Mouse (Mus musculus) forebrain, embryonic 14.5 days (tissue): ENCODE measurements around the gene Tbcel. TPM values are rescaled to one million over a fixed set of nuclear protein-coding genes. Genes with fewer than 3 reads are reported as not detected.

Source experiments
- ATAC-seq: fragments of 200-750 bp; cut with Nextera tagmentation; 2 replicates; pipeline ENCODE4 v1.8.0; 2017; ENCODE audit warnings: mild to moderate bottlenecking, moderate library complexity
- DNase-seq: peaks from one replicate; pipeline ENCODE4 v3.0.0-alpha.2; 2015; ENCODE audit warnings: low spot score
- H3K27ac ChIP-seq: fragments of 300-500 bp; sonication (generic); 2 replicates; pipeline ENCODE4 v1.5.1; 2014; ENCODE audit warnings: low read depth, mild to moderate bottlenecking, control low read depth, low read length, moderate library complexity
- H3K27me3 ChIP-seq: fragments of 300-500 bp; sonication (generic); replicated peaks from 2 replicates; pipeline ENCODE4 v1.6.1; 2014; ENCODE audit warnings: low read length, control low read depth, mixed read lengths; ENCODE audit not compliant: control insufficient read depth, insufficient read depth
- H3K36me3 ChIP-seq: fragments of 300-500 bp; sonication (generic); 2 replicates; pipeline ENCODE4 v1.6.1; 2014; ENCODE audit warnings: low read length, control low read depth; ENCODE audit not compliant: control insufficient read depth, insufficient read depth
- H3K4me1 ChIP-seq: fragments of 300-500 bp; sonication (generic); 2 replicates; pipeline ENCODE4 v1.6.1; 2014; ENCODE audit warnings: antibody characterized with exemption, low read length, control low read depth; ENCODE audit not compliant: control insufficient read depth, insufficient read depth
- H3K4me2 ChIP-seq: fragments of 300-500 bp; sonication (generic); 2 replicates; pipeline ENCODE4 v1.6.1; 2014; ENCODE audit warnings: mild to moderate bottlenecking, control low read depth, low read length
- H3K4me3 ChIP-seq: fragments of 300-500 bp; sonication (generic); 2 replicates; pipeline ENCODE4 v1.5.1; 2014; ENCODE audit warnings: low read depth, low read length, control low read depth
- H3K9ac ChIP-seq: fragments of 300-500 bp; sonication (generic); 2 replicates; pipeline ENCODE4 v1.6.1; 2014; ENCODE audit warnings: mild to moderate bottlenecking, low read length, control low read depth, moderate library complexity
- H3K9me3 ChIP-seq: fragments of 300-500 bp; sonication (generic); replicated peaks from 2 replicates; pipeline ENCODE4 v1.6.1; 2016; ENCODE audit warnings: low read length, control low read depth, mixed read lengths; ENCODE audit not compliant: control insufficient read depth
- WGBS: fragments of 180-500 bp; shearing (Covaris S2); extraction: QIAGEN DNeasy Blood & Tissue Kit; methylation state at CpG from one replicate; pipeline ENCODE4 v1.1.7; 2014; 5-methylcytosine and 5-hydroxymethylcytosine counted together
- polyA plus RNA-seq: library from polyadenylated mRNA; unstranded; fragments of >200 nt; fragmentation: Nextera tagmentation; extraction: Ambion mirVana; gene quantifications from 2 replicates; pipeline ENCODE4 v1.2.1, GENCODE M21; 2014

Tbcel gene
- polyA plus RNA-seq, 1 experiment from 2014 or later, result 5.6 TPM

- H3K9ac ChIP-seq, result no peak overlapping the region
- 83% methylated on average over 8 of the region's 8 CpGs for WGBS
- no peak overlapping the region for H3K4me2 ChIP-seq
- ATAC-seq (no peak), DNase-seq (no peak)
- peaks cover under 1% of the 10 kb centered on the region for H3K4me1 ChIP-seq
- no peak overlapping the region for H3K27ac ChIP-seq
- H3K36me3 ChIP-seq, result no peaks in the 10 kb centered on the region
- H3K4me3 ChIP-seq, result no peak overlapping the region
- H3K27me3 ChIP-seq, result no peaks in the 10 kb centered on the region
- H3K9me3 ChIP-seq, result no peaks in the 10 kb centered on the region
Observed at GRCm38 (mm10) chr9:42394321-42394720, 113.3 kb downstream of the Tbcel start.

DNA sequence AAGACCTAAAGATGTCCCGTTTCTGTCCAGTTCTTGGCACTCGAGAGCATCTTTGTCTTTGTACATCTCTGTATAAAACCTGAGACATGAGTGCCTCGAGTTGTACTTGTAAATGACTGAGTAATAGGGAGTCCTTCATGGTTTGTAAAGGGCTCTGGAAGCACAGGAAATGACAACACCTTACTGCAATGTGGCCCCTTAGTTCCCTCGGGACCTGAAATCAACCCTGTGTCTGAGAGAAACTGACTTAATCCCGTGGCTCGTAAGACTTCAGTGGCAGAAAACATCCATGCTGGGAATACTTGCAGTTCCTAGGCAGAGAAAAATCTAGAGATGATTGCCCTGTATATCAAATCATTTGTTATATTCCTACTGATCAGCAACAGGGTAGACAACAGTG, 114.7 kb downstream of the Tbcel start:
- no peak overlapping the region for H3K4me3 ChIP-seq

GRCm38 (mm10) chr9:42388490-42388889, 119.1 kb downstream of the Tbcel start:
- Histone ChIP-seq H3K27ac (no peak overlapping the region), H3K9ac (no peak overlapping the region), H3K9me3 (no peaks in the 10 kb centered on the region), H3K4me3 (no peak overlapping the region), H3K4me1 (no peaks in the 10 kb centered on the region; the same call in 1 of the 2 replicates), H3K27me3 (no peaks in the 10 kb centered on the region), H3K4me2 (no peak overlapping the region), H3K36me3 (no peaks in the 10 kb centered on the region)
- 57% methylated on average over 4 of the region's 4 CpGs for WGBS
- ATAC-seq (no peak; the same call in 1 of the 2 replicates), DNase-seq (peak; percentile 58)

More for the DNA sequence above, 114.7 kb downstream of the Tbcel start:
- no peaks in the 10 kb centered on the region for H3K36me3 ChIP-seq
- no peaks in the 10 kb centered on the region; the same call in 1 of the 2 replicates for H3K4me1 ChIP-seq
- H3K4me2 ChIP-seq, result no peak overlapping the region
- DNase-seq (no peak), ATAC-seq (no peak)
- H3K27me3 ChIP-seq, result no peaks in the 10 kb centered on the region
- 74% methylated on average over 6 of the region's 6 CpGs for whole genome bisulfite sequencing
- H3K9me3 ChIP-seq, result no peaks in the 10 kb centered on the region
- no peak overlapping the region for H3K9ac ChIP-seq
- no peak overlapping the region for H3K27ac ChIP-seq

- H3K4me2 ChIP-seq, result no peak overlapping the region
- no peaks in the 10 kb centered on the region for H3K9me3 ChIP-seq
- no peak overlapping the region for H3K4me3 ChIP-seq
- 75% methylated on average over 8 of the region's 8 CpGs for WGBS
- DNase-seq (peak; percentile 31), ATAC-seq (no peak)
- H3K27ac ChIP-seq, result no peak overlapping the region
- no peaks in the 10 kb centered on the region for H3K36me3 ChIP-seq
- H3K9ac ChIP-seq, result no peak overlapping the region
- no peaks in the 10 kb centered on the region for H3K27me3 ChIP-seq
- peaks cover 5% of the 10 kb centered on the region; the same call in 1 of the 2 replicates for H3K4me1 ChIP-seq
Observed at GRCm38 (mm10) chr9:42387038-42387437, 120.6 kb downstream of the Tbcel start.

GRCm38 (mm10) chr9:42385656-42386055, 122.0 kb downstream of the Tbcel start:
- Histone ChIP-seq H3K4me2 (no peak overlapping the region), H3K4me3 (no peak overlapping the region), H3K9me3 (no peaks in the 10 kb centered on the region), H3K9ac (no peak overlapping the region), H3K36me3 (no peaks in the 10 kb centered on the region), H3K4me1 (peaks cover 7% of the 10 kb centered on the region; the same call in 1 of the 2 replicates), H3K27ac (no peak overlapping the region), H3K27me3 (no peaks in the 10 kb centered on the region)
- peak; percentile 37 for DNase-seq
- WGBS, result 71% methylated on average over 13 of the region's 13 CpGs
- no peak for ATAC-seq

GRCm38 (mm10) chr9:42382628-42383347, 124.8 kb downstream of the Tbcel start:
- WGBS, result 25% methylated on average over 8 of the region's 8 CpGs
- H3K4me3 ChIP-seq, result no peak overlapping the region
- H3K9ac ChIP-seq, result no peak overlapping the region
- 0 out of 2 replicates have a peak overlapping the region, but pooled peaks have one; percentile 2 for H3K27ac ChIP-seq
- no peaks in the 10 kb centered on the region for H3K36me3 ChIP-seq
- peaks cover 7% of the 10 kb centered on the region; the same call in 1 of the 2 replicates for H3K4me1 ChIP-seq
- peak; percentile 80 for DNase-seq
- H3K4me2 ChIP-seq, result no peak overlapping the region
- no peaks in the 10 kb centered on the region for H3K27me3 ChIP-seq
- H3K9me3 ChIP-seq, result no peaks in the 10 kb centered on the region; the same call in 1 of the 2 replicates
- peak; percentile 91 for ATAC-seq

DNA sequence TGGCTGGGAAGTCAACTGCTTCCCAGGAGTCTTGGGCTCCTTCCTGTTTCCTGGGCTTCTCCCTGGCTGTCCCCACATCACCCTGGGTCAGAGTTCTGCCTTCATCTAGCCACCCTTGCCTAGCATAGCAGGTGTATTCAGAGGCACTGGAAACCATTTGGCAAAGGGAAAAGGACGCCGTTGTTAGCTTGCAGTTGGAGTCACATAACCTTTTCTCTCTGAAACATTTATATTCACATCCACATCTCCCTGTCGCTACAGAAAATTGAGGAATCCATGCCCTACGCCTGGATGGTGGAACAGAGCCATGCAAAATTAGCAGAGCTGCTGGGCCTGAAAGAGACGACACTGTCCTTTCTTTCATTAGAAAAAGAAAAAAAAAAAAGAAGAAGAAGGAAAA, 125.5 kb downstream of the Tbcel start:
- H3K36me3 ChIP-seq, result no peaks in the 10 kb centered on the region
- H3K4me3 ChIP-seq, result no peak overlapping the region
- no peak overlapping the region for H3K4me2 ChIP-seq
- WGBS, result 24% methylated on average over 5 of the region's 5 CpGs
- H3K27me3 ChIP-seq, result no peaks in the 10 kb centered on the region
- no peaks in the 10 kb centered on the region; the same call in 1 of the 2 replicates for H3K9me3 ChIP-seq
- H3K4me1 ChIP-seq, result peaks cover 7% of the 10 kb centered on the region; the same call in 1 of the 2 replicates
- H3K27ac ChIP-seq, result peak overlapping the region; percentile 50; the same call in 1 of the 2 replicates
- peak; percentile 51 for ATAC-seq
- DNase-seq, result peak; percentile 68
- H3K9ac ChIP-seq, result no peak overlapping the region

GRCm38 (mm10) chr9:42378071-42378470, 129.5 kb downstream of the Tbcel start:
- Histone ChIP-seq H3K9me3 (no peaks in the 10 kb centered on the region; the same call in 1 of the 2 replicates), H3K4me1 (peaks cover 4% of the 10 kb centered on the region; the same call in 1 of the 2 replicates), H3K9ac (no peak overlapping the region), H3K4me2 (no peak overlapping the region), H3K4me3 (no peak overlapping the region), H3K36me3 (no peaks in the 10 kb centered on the region), H3K27ac (no peak overlapping the region), H3K27me3 (no peaks in the 10 kb centered on the region)
- ATAC-seq, result no peak
- WGBS, result 89% methylated on average over 4 of the region's 4 CpGs
- no peak for DNase-seq

DNA sequence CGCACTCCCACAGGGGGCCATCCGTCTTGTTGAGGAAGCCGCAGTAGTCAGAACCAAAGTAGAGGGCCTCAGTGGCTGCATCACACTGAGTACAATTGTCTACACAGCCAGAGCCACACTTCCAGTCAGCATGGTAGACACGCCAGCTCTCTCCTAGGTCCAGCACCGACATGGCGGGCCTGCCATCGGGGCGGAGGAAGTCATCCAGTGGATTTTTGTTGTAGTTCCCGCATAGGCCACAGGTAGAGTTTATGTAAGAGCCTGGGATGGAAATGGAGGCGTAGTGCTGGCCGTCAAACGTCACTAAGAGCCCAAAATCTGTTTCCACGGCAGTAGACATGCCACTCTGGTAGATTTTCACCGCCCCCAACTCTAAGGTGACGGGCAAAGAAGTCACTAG, 130.0 kb downstream of the Tbcel start:
- no peaks in the 10 kb centered on the region; the same call in 1 of the 2 replicates for H3K9me3 ChIP-seq
- 95% methylated on average over 15 of the region's 15 CpGs for WGBS
- no peak for ATAC-seq
- no peak overlapping the region for H3K4me3 ChIP-seq
- H3K27ac ChIP-seq, result no peak overlapping the region
- H3K36me3 ChIP-seq, result no peaks in the 10 kb centered on the region
- peaks cover 2% of the 10 kb centered on the region; the same call in 1 of the 2 replicates for H3K4me1 ChIP-seq
- H3K27me3 ChIP-seq, result no peaks in the 10 kb centered on the region
- no peak for DNase-seq
- H3K9ac ChIP-seq, result no peak overlapping the region
- no peak overlapping the region for H3K4me2 ChIP-seq
